Mouse (Mus musculus): Measurements from ENCODE around the gene Olfm4. TPM values are rescaled to one million over a fixed set of nuclear protein-coding genes. Genes with fewer than 3 reads are reported as not detected.

Olfm4 gene
- total RNA-seq (2012; rRNA removed) = not detected in 2 replicates

DNA sequence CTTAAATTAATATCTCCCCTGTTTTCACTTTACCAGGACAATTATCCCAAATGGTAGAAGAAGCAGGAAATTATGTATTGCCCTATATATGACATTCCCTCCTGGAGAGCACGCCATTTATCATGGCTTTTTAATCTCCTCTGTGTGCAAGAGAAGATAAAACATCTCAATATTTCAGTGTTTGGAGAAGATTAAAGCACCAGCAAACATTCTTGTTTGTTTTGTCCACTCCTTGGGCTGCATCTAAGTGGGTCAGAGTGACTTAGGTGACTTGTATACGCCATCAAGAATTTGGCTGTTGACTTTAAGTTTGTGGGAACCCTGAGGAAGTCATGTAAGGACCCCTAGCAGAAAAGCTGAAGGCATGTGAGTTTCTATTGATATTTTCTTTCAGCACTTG, at the start of gene Olfm4:
TSS of gene Olfm4 (plus strand) at position 301 of the 400 bp plus-strand sequence.
- H3K4me1 ChIP-seq (ENCODE audit: control insufficient read depth in 2 of 2, insufficient read depth in 2 of 2, low read length in 2 of 2, poor library complexity in 1 of 2) = no peaks in the 10 kb centered on the region
- in situ Hi-C loops (cut with MboI; ENCODE audit: low sequenced_read_pairs in 2 of 2, unreplicated experiment in 2 of 2) = no loop called here
- TF ChIP-seq HCFC1 (IDR thresholded peaks at IDR 0.05; ENCODE audit: borderline replicate concordance, insufficient read depth, low read length) (no peak), MAFK (IDR thresholded peaks at IDR 0.05; ENCODE audit: insufficient read depth, low read depth, low read length) (no peak), ZC3H11A (IDR thresholded peaks at IDR 0.05; ENCODE audit: borderline replicate concordance, low read depth, low read length) (no peak), CHD2 (IDR thresholded peaks at IDR 0.05; ENCODE audit: low read depth, low read length) (no peak), ZNF384 (IDR thresholded peaks at IDR 0.05; ENCODE audit: low read depth, low read length) (no peak)
- H3K27ac ChIP-seq (ENCODE audit: insufficient read depth, low read depth, low read length, poor library complexity, severe bottlenecking) = no peak within 1 kb of the TSS
- H3K9ac ChIP-seq (ENCODE audit: insufficient read depth, low read depth, low read length, poor library complexity, severe bottlenecking) = no peak within 1 kb of the TSS
- no peak for DNase-seq (ENCODE audit: low read depth, low spot score)
- H3K36me3 ChIP-seq (ENCODE audit: control insufficient read depth, insufficient read depth, low read length, poor library complexity, severe bottlenecking) = no peaks in the 10 kb centered on the region
- H3K4me3 ChIP-seq (ENCODE audit: insufficient read depth in 1 of 2, low read depth in 1 of 2, low read length in 2 of 2, poor library complexity in 1 of 2, severe bottlenecking in 1 of 2) = no peak within 1 kb of the TSS
- H3K9me3 ChIP-seq (ENCODE audit: control insufficient read depth, insufficient read depth, low read depth, low read length) = no peaks in the 10 kb centered on the region

GRCm38 (mm10) chr14:79934426-79934825, 49.5 kb upstream of the Olfm4 start:
- Histone ChIP-seq H3K9me3 (ENCODE audit: control insufficient read depth, insufficient read depth, low read depth, low read length) (no peaks in the 10 kb centered on the region), H3K4me1 (ENCODE audit: control insufficient read depth in 2 of 2, insufficient read depth in 2 of 2, low read length in 2 of 2, poor library complexity in 1 of 2) (no peaks in the 10 kb centered on the region), H3K4me3 (ENCODE audit: insufficient read depth in 1 of 2, low read depth in 1 of 2, low read length in 2 of 2, poor library complexity in 1 of 2, severe bottlenecking in 1 of 2) (no peak overlapping the region), H3K9ac (ENCODE audit: insufficient read depth, low read depth, low read length, poor library complexity, severe bottlenecking) (no peak overlapping the region), H3K36me3 (ENCODE audit: control insufficient read depth, insufficient read depth, low read length, poor library complexity, severe bottlenecking) (no peaks in the 10 kb centered on the region), H3K27ac (ENCODE audit: insufficient read depth, low read depth, low read length, poor library complexity, severe bottlenecking) (no peak overlapping the region)
- in situ Hi-C loops (cut with MboI; ENCODE audit: low sequenced_read_pairs in 2 of 2, unreplicated experiment in 2 of 2) = no loop called here
- TF ChIP-seq HCFC1 (IDR thresholded peaks at IDR 0.05; ENCODE audit: borderline replicate concordance, insufficient read depth, low read length) (no peak), MAFK (IDR thresholded peaks at IDR 0.05; ENCODE audit: insufficient read depth, low read depth, low read length) (no peak)
- no peak for DNase-seq (ENCODE audit: low read depth, low spot score)

DNA sequence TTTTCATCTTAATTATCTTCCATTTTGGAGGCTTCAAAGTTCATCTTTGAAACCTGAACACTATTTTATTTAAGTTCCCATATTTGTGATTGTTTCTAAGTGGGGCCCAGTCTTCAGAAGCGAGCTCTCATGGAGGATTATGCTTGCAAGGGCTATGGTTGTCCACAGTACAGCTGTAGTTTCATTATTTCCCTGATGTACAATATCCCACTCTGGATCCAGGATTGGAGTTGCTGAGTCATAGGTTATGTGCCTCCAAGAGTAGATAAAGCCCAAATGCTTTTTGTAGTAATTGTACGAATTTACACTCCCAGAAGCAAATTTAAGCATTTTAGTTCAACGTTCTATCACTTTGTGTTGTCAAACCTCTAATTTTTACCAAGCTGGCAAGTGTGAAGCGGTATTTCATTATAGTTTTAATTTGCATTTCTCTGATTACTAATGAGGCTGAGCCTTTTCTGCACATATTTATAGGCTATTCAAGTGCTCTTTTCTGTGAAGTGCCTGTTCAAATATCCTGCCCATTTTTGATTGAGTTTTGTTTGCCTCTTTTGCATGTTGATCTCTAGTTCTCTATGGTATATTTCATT, 46.9 kb upstream of the Olfm4 start:
- Histone ChIP-seq H3K36me3 (ENCODE audit: control insufficient read depth, insufficient read depth, low read length, poor library complexity, severe bottlenecking) (no peaks in the 10 kb centered on the region), H3K4me3 (ENCODE audit: insufficient read depth in 1 of 2, low read depth in 1 of 2, low read length in 2 of 2, poor library complexity in 1 of 2, severe bottlenecking in 1 of 2) (no peak overlapping the region), H3K4me1 (ENCODE audit: control insufficient read depth in 2 of 2, insufficient read depth in 2 of 2, low read length in 2 of 2, poor library complexity in 1 of 2) (no peaks in the 10 kb centered on the region), H3K27ac (ENCODE audit: insufficient read depth, low read depth, low read length, poor library complexity, severe bottlenecking) (no peak overlapping the region), H3K9ac (ENCODE audit: insufficient read depth, low read depth, low read length, poor library complexity, severe bottlenecking) (no peak overlapping the region), H3K9me3 (ENCODE audit: control insufficient read depth, insufficient read depth, low read depth, low read length) (no peaks in the 10 kb centered on the region)
- in situ Hi-C loops (cut with MboI; ENCODE audit: low sequenced_read_pairs in 2 of 2, unreplicated experiment in 2 of 2) = no loop called here
- TF ChIP-seq MAFK (IDR thresholded peaks at IDR 0.05; ENCODE audit: insufficient read depth, low read depth, low read length) = no peak
- TF ChIP-seq ZNF384 (IDR thresholded peaks at IDR 0.05; ENCODE audit: low read depth, low read length) = no peak
- TF ChIP-seq CHD2 (IDR thresholded peaks at IDR 0.05; ENCODE audit: low read depth, low read length) = no peak
- no peak for TF ChIP-seq ZC3H11A (IDR thresholded peaks at IDR 0.05; ENCODE audit: borderline replicate concordance, low read depth, low read length)
- no peak for TF ChIP-seq HCFC1 (IDR thresholded peaks at IDR 0.05; ENCODE audit: borderline replicate concordance, insufficient read depth, low read length)
- no peak for DNase-seq (ENCODE audit: low read depth, low spot score)

DNA sequence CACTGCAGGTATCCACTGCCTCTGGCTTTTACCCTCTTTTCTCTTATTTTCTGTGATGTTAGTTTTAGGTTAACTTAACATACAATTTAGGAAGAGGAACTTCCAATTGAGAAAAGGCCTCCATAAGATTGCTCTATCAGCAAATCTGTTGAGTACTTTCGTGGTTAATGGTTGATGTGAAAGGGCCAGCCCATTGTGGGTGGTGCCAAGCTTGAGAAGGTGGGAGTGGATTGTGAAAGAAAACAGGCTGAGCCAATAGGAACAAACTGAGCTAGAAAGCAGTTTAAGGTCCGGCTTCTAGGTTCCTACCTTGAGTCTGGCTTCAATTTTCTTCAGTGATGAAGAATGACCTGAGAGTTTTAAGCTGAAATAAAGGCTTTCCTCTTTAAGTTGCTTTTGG, 38.0 kb upstream of the Olfm4 start:
- Histone ChIP-seq H3K27ac (ENCODE audit: insufficient read depth, low read depth, low read length, poor library complexity, severe bottlenecking) (no peak overlapping the region), H3K36me3 (ENCODE audit: control insufficient read depth, insufficient read depth, low read length, poor library complexity, severe bottlenecking) (no peaks in the 10 kb centered on the region), H3K4me1 (ENCODE audit: control insufficient read depth in 2 of 2, insufficient read depth in 2 of 2, low read length in 2 of 2, poor library complexity in 1 of 2) (no peaks in the 10 kb centered on the region), H3K9me3 (ENCODE audit: control insufficient read depth, insufficient read depth, low read depth, low read length) (no peaks in the 10 kb centered on the region), H3K4me3 (ENCODE audit: insufficient read depth in 1 of 2, low read depth in 1 of 2, low read length in 2 of 2, poor library complexity in 1 of 2, severe bottlenecking in 1 of 2) (no peak overlapping the region), H3K9ac (ENCODE audit: insufficient read depth, low read depth, low read length, poor library complexity, severe bottlenecking) (no peak overlapping the region)
- in situ Hi-C loops (cut with MboI; ENCODE audit: low sequenced_read_pairs in 2 of 2, unreplicated experiment in 2 of 2) = no loop called here
- DNase-seq (ENCODE audit: low read depth, low spot score) = no peak
- TF ChIP-seq ZC3H11A (IDR thresholded peaks at IDR 0.05; ENCODE audit: borderline replicate concordance, low read depth, low read length) (no peak), HCFC1 (IDR thresholded peaks at IDR 0.05; ENCODE audit: borderline replicate concordance, insufficient read depth, low read length) (no peak), ZNF384 (IDR thresholded peaks at IDR 0.05; ENCODE audit: low read depth, low read length) (no peak), CHD2 (IDR thresholded peaks at IDR 0.05; ENCODE audit: low read depth, low read length) (no peak), MAFK (IDR thresholded peaks at IDR 0.05; ENCODE audit: insufficient read depth, low read depth, low read length) (0 out of 2 replicates have a peak, but pooled peaks have one; percentile 5)

DNA sequence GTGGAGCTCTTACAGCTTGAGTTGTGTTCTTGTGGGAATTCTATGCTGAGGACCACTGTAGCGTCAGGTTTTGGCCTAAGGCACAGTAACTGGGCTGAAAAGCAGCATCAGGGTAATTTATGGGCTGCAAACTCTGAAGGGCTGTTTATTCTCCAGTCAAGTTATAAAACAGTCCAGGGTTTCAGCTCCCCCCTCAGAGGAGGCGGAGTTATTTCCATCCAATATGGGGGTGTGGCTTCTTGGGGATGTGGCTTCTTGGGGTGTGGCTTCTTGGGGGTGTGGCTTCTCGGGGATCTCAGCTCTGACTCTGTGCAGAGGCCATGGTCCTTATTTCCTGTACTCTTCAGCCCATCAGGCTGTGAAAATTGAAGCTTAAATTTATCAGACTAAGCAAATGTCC, 28.2 kb upstream of the Olfm4 start:
- no peak for DNase-seq (ENCODE audit: low read depth, low spot score)
- in situ Hi-C loops (cut with MboI; ENCODE audit: low sequenced_read_pairs in 2 of 2, unreplicated experiment in 2 of 2) = no loop called here

More for the DNA sequence above, 28.2 kb upstream of the Olfm4 start:
- Histone ChIP-seq H3K4me3 (ENCODE audit: insufficient read depth in 1 of 2, low read depth in 1 of 2, low read length in 2 of 2, poor library complexity in 1 of 2, severe bottlenecking in 1 of 2) (no peak overlapping the region), H3K27ac (ENCODE audit: insufficient read depth, low read depth, low read length, poor library complexity, severe bottlenecking) (no peak overlapping the region), H3K4me1 (ENCODE audit: control insufficient read depth in 2 of 2, insufficient read depth in 2 of 2, low read length in 2 of 2, poor library complexity in 1 of 2) (no peaks in the 10 kb centered on the region), H3K9ac (ENCODE audit: insufficient read depth, low read depth, low read length, poor library complexity, severe bottlenecking) (no peak overlapping the region), H3K36me3 (ENCODE audit: control insufficient read depth, insufficient read depth, low read length, poor library complexity, severe bottlenecking) (no peaks in the 10 kb centered on the region), H3K9me3 (ENCODE audit: control insufficient read depth, insufficient read depth, low read depth, low read length) (no peaks in the 10 kb centered on the region)
- no peak for TF ChIP-seq CHD2 (IDR thresholded peaks at IDR 0.05; ENCODE audit: low read depth, low read length)
- TF ChIP-seq HCFC1 (IDR thresholded peaks at IDR 0.05; ENCODE audit: borderline replicate concordance, insufficient read depth, low read length) = no peak
- TF ChIP-seq MAFK (IDR thresholded peaks at IDR 0.05; ENCODE audit: insufficient read depth, low read depth, low read length) = no peak
